Mouse (Mus musculus) brown adipose tissue, adult 24 weeks (tissue): ENCODE measurements around the gene Fam72a. TPM values are rescaled to one million over a fixed set of nuclear protein-coding genes. Genes with fewer than 3 reads are reported as not detected.

ENCODE experiments used
- polyA plus RNA-seq: library from polyadenylated mRNA; stranded (reverse); fragments of >200 nt; gene quantifications from 2 replicates; pipeline ENCODE4 v1.2.4, GENCODE M21; 2012; ENCODE audit not compliant: missing spikeins, insufficient read depth, insufficient read length

Gene Fam72a
- polyA plus RNA-seq, 1 experiment: 0.79 TPM

Other genes with a start within 250 kb of the Fam72a start
- gene Ikbke, start 248.3 kb upstream of the Fam72a start, polyA plus RNA-seq: 1.0 TPM in 2 replicates
- gene Srgap2, start 551 bp upstream of the Fam72a start, polyA plus RNA-seq: 7.8 and 10.4 TPM in 2 replicates
- gene Avpr1b, start 71.3 kb downstream of the Fam72a start, polyA plus RNA-seq: not detected in 2 replicates
- not detected in 2 replicates for gene Ctse, start 110.4 kb downstream of the Fam72a start, polyA plus RNA-seq
- 2.3 and 10.5 TPM in 2 replicates for gene Rab7b, start 160.8 kb downstream of the Fam72a start, polyA plus RNA-seq
- not detected in 2 replicates for gene Slc26a9, start 216.1 kb downstream of the Fam72a start, polyA plus RNA-seq